Mouse (Mus musculus) bone marrow, adult 2 months (tissue): ENCODE measurements around the gene BC037034.

Experiments used
- CTCF ChIP-seq: fragments of 200-500 bp; IDR thresholded peaks from 2 replicates; pipeline ENCODE4 v1.5.1; 2011; ENCODE audit warnings: low read length, control low read depth; ENCODE audit not compliant: control insufficient read depth, insufficient read depth
- POLR2A ChIP-seq: fragments of 200-500 bp; IDR thresholded peaks from 2 replicates; pipeline ENCODE4 v1.6.1; 2011; ENCODE audit warnings: low read depth, mild to moderate bottlenecking, control low read depth, low read length, borderline replicate concordance; ENCODE audit not compliant: control insufficient read depth

- no peak for TF ChIP-seq CTCF
- no peak for TF ChIP-seq POLR2A
Observed at GRCm38 (mm10) chr5:138312795-138313194, 49.0 kb upstream of the BC037034 start.
